Mouse (Mus musculus) brain, adult 2 months (tissue): Measurements from ENCODE around the gene Olfr945.

ENCODE experiments used
- DNase-seq: peaks from one replicate; pipeline ENCODE4 v3.0.0; 2011; ENCODE audit warnings: low read depth, low spot score

The Olfr945 gene

DNA sequence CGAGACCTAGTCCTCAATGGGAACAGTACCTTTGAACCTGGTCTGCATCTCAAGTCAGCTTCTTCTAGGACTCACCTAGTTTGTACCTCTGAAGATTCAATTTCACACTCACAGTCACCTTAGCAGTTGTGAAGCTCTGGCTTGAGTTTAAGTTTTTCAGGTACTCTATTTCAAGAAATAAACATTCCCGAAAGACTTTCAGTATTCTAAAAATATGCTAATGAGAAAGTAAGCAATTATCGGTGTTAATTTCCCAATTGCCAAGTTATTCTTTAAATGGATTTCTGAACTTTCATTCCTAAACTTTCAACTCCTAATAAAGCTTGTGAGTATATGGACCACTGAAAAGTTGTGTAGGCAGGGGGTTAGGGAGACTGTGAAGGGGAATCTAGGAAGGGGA, at the start of gene Olfr945:
TSS of gene Olfr945 (minus strand) at position 101 of the 400 bp plus-strand sequence.
- no peak for DNase-seq

DNA sequence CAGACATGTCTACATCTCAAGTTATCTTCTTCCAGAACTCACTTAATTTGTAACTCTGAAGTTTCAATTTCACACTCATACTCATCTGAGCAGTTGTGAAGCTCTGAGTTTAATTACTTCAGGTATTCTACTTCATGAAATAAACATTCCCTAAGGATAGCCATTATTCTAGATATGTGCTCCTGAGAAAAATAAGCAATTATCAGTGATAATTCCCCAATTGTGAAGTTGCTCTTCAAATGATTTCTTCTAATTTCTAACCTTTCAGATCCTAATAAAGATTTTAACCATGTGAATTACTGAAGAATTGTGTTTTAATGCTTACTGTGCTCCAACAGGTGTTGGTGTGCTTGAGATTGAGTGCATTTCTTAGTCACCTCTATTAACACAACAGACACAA, 49.3 kb upstream of the Olfr945 start, which contains the start of gene Olfr948:
TSS of gene Olfr948 (minus strand) at position 101 of the 400 bp plus-strand sequence.
- no peak for DNase-seq

DNA sequence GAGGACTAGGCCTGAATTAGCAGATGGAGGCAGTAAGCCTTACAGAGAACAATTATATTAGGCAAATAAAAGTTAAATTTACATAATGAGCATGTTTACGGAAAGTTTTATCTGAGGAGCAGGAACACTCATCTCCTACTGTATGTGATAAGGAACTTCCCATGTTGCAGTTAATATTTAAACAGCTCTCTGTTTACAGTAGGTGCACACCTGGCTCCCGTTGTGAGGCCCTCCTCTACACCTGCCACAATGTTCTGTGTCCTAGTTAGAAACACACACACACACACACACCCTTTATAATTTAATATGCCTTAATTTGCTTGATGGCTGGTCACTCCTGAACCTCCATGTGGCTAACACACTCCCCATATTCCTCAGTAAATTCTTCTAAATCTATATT, 10.5 kb upstream of the Olfr945 start:
- DNase-seq: no peak

DNA sequence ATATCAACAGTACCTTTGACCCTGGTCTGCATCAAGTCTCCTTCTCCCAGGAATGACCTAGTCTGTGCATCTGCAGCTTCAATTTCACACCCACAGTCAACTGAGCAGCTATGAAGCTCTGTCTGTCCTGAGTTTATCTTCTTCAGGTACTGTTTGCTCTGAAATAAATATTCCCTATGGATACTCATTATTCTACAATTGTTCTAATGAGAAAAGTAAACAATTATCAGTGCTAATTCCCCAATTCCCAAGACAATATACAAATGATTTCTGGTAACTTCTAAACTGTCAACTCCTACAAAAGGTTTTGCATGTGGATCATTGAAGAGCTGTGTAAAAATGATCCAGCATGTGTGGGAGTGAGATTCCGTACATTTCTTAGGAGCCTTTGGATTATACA, 26.7 kb downstream of the Olfr945 start, which contains the start of gene Olfr1537:
TSS of gene Olfr1537 (minus strand) at position 101 of the 400 bp plus-strand sequence.
- no peak for DNase-seq
